Mouse (Mus musculus) frontal cortex, adult (tissue): ENCODE data around the gene Olfr1441.
A peak's percentile ranks its signal among the peaks of the same experiment; 100 is the strongest.

ENCODE experiments used
- ATAC-seq: cut with Nextera tagmentation; 2 replicates; pipeline ENCODE4 v1.9.2; 2017; ENCODE audit warnings: mild to moderate bottlenecking, moderate library complexity, mixed read lengths; ENCODE audit not compliant: low TSS enrichment

Gene Olfr1441

DNA sequence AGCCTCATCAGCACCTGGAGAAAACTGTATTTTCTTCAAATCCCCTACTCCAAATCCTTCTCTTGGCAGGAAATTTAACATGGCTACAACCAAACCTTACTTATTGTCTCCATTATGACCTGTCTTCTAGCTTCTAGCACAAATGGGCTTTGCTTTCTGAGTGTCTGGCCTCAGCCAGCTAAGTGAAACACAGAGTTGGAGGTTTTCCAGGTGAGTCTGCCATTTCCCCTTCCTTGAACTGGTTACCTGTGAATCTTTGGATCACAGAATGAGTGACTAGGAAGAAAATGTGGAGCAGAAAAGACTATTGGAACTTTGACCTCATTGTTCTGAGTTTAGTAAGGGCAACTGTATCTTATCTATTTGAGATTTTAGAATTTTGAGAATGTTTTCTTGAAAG, at the start of gene Olfr1441:
Olfr1441 (plus strand) TSS at position 73 of the 400 bp plus-strand sequence.
- ATAC-seq: no peak

DNA sequence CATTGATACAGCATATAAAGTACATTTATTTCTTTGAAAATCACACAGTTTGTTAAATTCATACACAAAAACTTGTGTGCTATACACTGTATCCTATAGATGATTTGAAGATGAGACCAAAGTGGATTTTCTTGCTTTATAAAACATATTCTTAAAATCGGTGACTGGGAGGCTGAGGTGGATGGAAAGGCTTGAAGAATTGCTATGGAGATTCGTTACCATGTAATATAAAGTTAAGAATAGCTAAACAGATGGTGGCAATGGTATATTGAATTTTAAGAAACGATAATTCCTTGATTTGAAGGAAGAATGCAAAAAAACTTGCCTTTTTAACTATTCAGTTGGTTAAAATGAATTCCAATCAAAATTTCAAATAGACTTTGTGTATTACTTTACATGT, 44.2 kb upstream of the Olfr1441 start:
- peak; percentile 74 for ATAC-seq

DNA sequence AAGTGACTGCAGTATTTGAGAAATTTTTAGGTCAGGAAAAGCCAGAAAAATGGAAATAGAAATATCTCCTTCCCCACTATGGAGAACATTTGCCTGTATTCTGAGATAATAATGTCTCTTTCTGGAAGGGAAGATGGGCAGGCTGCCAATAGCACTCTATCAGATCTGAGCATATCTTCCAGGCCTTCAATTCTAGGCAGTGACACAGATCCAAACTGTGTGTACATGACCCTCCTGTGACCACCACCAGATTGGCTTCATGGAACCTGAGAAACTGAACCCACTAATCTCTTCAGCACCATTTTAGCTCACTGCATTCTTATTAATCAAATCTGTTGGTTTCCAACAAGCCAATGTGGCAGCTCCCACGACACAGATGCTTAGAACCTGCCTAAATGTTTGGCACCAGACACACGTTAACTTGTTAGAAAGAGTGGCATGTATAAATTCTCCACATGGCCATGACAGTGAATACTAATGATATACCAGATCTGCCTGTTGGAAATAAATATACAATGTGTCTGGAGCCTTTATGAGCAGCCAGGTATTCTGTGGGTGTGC, 42.7 kb upstream of the Olfr1441 start:
- ATAC-seq: peak; percentile 88

DNA sequence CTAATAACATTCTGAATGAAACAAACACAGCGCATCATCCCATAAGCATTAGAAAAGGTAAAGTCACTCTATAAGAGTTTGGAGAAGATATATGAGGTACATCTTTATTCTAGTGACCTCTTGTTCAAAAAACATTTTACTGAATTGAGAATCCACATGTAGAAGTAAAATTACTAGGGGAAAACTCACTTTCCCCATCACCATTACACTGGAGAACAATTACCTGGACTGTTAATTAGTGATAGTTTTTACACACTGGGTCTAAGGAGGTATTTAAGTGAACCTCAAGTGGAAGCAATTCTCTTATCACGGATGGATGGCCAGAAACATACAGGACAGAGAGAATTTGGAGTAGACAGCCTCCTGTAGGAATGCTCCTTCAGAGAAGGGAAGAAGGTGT, 30.3 kb upstream of the Olfr1441 start, which contains the start of gene Olfr1440:
Olfr1440 (plus strand) TSS at position 301 of the 400 bp plus-strand sequence.
- no peak for ATAC-seq

DNA sequence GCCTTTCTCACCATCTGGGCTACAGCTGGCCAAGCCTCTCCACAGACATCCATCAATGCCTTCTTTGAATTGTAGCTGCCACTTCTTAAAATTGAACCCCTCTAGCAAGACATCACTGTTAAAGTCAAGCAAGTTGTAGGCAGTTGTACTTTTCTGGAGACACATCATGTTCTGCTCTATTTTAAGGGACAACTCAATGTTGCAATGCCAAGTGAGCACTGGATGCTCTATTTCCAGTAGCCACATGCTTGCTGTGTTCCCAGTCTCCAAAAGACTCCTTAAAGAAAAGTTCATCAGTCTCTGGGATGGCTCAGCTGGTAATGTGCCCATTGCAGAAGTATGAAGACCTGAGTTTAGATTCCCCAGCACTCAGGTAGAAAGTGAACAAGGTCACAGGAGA, 3.5 kb upstream of the Olfr1441 start:
- ATAC-seq: peak; percentile 95

DNA sequence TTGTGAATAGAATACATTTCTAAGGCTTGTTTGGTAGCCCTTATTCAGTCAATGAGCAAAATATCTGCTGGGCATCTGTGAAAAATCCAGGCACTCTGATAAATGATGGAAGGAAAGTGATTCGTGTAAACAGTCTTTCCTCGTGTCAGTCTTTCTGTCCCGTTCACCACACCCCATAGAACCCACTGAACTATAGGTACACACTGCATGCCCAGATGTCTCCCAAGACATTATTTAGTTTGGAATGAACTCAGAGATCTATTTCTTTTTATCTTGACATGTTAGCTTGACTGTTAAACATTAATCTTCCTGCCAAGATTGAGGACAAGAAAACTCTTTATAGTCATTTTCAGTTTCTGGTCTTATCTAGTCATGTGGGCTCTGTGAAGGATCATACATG, 1.1 kb downstream of the Olfr1441 start:
- ATAC-seq: no peak

DNA sequence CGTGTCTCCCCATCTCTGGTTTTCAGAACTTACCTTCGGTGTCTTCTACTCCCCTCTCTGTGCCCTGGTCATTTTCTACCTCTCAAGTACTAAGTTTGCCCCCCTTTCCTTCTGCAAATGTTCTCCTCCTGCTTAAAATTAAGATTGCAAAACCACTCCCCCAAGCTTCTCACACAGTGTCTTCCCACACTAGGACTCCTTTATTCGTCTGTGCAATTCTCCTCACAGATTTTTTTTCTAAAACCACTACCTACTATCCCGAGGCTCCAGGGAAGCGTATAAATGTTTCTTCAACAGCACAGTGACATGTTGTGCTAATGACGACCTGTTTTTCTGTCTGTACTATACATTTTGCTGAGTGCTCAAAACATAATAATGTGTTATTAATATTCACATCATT, 3.3 kb downstream of the Olfr1441 start:
- ATAC-seq: peak; percentile 95

DNA sequence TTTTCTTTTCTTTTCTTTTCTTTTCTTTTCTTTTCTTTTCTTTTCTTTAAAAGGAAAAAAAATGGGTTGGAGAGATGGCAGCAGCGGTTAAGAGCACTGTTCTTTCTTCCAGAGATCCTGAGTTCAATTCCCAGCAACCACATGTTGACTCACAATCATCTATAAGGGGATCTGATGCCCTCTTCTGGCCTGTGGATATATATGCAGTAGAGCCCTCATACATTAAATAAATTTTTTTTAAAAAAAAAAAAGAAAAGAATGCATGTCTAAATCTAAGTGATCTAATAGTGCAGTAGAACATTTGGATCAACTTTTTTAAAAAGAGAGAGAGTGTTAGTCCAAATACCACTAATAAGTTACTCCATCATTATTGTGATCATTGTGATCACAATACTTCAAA, 4.4 kb downstream of the Olfr1441 start:
- ATAC-seq: no peak

DNA sequence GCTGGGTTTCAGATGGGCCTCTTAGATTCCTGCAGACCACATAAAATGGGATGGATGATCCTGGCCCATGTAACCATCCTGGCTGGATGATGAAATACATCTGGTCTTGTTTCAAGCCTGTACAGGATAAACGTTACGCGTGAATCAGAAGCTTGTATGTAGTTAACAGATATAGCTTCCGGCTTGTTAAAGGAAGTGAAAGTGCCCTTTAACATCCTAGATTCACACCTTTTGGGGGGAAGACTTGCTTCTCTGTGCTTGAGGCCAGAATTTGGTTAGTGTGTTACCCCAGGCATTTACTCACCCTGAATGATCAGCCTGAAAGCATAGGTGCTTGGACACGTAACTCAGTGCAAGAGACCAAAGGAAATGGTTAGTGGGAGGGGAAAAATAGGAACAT, 9.9 kb downstream of the Olfr1441 start:
- no peak for ATAC-seq

DNA sequence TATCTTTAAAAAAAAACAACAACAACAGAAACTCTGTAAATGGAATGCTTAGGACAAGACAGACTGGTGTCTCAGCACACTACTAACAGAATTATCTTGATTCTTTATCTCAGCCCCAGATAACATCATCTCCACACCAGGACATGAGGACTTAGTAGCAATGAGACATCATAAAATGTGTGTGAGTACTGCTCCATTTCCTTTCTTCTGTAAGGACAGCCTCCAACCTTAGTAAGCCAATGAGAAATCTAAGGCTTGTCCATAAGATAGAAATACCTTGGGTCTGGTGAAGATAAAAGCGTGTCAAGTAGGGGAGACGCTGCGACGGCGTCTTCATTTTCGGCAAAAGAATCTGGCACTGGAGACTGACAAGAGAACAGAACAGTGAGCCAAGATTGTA, 10.4 kb downstream of the Olfr1441 start, which contains the start of gene Pfpl:
Pfpl (plus strand) TSS at position 301 of the 400 bp plus-strand sequence.
- ATAC-seq: no peak

DNA sequence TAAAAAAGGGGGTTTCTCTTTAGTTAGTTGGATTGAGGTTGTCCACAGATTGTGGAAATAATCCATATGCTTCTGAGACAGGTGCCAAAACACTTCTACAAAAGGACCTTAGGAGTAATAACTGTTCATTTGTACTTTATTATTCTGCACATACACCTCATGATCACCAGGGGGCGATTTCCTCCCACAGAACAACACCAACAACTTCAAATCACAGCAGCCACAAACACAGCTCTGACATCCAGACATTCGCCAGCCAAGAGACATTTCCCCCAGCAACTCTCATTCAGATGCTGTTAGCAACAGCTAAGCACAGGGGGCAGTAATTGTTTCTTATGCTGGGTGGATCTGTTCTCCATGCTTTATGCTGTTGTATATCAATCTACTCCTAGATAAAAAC, 15.8 kb downstream of the Olfr1441 start:
- 0 out of 2 replicates have a peak, but pooled peaks have one; percentile 41 for ATAC-seq

DNA sequence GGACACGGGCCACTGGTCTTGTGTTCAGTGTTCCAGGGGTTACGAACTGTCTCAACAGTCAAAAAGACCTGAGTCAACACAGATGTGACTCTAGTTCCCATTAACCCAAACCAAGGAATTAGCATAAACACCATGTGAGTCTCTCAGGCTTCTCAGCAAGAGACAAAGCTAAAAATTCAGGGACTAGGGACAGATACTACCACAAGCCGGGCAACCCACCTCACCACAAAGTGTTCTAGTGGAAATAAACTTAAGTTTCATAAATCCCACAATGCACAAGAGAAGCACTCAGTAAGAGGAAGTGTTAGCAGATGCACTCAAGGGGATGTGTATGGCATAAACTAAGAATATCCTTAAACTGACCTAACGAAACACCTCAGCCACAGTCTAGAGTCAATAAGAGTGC, 17.8 kb downstream of the Olfr1441 start:
- ATAC-seq: no peak; the same call in 1 of the 2 replicates

DNA sequence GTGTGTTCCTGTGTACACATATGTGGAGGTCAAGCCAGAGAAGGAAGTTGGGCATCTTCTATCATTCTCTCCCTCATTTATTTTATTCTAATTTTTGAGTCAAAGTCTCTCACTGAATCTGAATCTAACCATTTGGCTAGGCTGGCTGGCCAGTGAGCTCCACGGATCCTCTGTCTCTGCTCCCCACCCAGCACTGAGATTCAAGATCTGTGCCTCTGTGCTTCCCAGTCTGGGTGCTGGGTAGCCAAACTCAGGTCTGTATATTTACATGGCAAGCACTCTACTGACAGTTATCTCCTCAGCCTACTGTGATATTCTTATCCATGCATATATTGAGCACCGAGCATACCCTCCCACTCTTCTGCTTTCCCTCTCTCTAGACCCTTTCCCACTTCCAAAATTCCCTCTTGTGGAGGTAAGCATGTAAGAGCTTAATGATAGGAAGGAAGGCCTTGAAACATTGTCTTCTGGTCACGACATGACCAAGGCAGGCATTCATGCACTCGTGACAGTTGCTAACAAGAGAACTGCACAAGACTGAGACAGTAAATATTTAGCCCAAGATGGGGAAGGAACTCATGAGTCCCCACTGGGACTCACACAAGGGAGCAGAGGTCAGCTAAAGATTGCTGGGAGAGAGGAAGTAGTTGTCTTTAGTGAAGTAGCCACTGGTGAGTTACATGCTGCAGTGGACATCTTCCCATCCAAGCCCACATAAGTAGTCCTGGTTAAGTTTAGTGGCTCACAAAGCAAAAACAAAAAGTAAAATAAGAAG, 18.7 kb downstream of the Olfr1441 start:
- no peak for ATAC-seq

DNA sequence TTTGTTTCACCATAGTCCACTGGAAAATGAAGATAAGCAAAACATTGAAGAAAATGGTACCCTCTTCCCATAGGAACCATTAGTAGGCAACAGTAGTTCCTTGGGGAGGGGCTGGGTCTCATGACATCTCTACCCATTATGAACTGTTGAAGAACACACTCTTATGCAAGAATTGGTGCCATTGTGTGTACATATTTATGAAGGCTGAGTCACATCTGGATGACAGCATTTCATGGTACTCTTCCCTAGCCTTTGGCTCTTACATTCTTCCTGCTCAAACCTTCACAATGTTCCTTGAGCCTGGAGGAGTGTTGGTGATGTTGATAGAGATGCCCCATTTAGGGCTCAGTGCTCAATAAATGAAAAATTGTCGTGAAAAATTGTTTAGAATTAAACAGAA, 22.3 kb downstream of the Olfr1441 start:
- no peak for ATAC-seq

DNA sequence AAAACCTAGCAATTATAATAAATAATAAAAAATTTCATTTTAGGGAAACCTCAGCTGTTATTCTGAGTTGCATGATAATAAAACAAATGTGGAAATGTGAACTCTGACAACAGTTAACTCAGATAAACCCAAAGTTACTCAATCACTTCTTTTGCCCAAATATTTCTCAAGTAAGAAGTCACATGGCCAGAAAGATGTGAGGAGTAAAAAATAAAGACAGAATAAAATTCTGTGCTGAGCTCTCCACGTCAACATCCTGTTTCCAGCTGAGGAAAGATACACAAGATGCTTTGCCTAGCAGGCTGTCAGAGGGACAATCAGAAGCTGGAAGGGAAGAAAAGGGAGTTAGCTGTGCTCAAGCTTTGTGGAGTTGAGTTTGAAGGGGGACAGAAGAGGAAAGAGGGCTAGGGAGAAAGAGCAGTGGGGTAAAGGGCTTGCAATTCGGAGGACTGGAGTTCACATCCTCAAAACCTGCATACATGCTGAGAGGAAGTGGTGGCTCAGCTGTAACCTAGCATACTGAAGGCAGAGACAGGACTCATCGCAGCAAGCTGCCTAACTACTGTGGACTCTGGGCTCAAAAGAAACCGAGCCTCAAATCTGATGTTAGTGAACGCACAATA, 23.0 kb downstream of the Olfr1441 start:
- no peak for ATAC-seq

DNA sequence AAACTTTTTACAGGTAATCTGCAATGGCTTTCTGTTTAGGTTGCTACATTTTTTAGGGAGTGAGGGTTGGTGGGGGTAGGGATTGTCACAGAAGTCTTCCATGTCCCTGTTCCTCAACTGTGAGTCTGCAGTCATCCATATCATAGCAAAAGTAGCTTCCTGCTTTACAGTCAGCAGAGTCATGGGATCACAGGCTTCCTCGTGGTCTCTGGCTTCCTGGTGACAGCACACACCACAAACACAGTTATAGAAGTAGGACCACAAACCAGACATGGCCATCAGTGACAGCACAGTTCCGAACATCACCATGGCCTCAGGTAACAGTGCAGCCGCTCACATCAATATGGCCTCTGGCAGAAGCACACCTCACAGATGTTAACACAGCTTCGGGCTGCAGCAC, 25.3 kb downstream of the Olfr1441 start:
- ATAC-seq: no peak

DNA sequence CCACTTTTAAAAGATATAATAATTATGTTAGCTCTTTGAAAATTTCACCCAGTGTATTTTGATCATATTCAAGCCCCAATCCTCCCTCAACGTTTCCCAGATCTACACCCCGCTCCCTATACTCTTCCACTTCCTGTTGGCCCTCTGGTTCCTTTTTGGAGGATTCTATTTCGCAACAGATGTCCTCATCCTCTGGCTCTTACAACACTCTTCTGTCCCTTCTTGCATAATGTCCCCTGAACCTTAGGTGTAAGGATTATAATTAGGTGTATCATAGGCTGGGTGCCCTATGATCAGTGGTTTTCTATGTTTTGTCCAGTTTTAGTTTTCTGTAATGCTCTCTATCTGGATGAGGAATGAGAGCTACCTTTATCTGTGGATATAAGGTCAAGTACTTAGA, 27.8 kb downstream of the Olfr1441 start:
- no peak for ATAC-seq

DNA sequence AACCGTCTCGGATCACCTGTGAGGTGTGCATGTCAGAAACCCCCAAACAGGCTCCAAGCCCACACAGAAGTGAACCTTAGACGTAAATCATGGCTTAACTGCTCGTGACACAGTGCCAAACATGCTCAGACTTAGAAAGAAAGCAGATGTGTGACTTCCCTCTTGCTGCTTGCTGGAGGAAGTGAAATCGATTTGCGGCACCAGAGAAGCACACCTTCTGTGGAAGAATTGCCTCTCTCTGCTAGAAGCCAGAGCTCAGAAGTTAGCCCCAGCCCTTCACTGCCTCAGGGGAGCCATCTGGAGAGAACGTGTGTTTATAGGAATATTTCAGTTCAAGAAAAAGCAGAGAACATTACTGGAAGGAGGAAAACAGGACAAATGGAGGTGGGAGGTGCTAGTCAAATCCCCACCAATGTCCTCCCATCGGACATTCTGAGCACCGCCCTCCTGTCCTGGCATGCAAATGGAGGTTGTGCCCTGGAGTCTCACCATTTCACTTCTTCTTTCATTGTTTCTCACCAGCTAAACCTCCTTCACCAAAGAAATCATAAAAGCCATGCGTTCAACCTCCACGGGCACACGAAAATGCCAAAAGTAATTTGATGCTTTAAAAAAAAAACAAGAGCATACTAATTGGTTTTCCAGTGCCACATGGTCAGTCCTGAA, 40.3 kb downstream of the Olfr1441 start:
- ATAC-seq: peak; percentile 84

DNA sequence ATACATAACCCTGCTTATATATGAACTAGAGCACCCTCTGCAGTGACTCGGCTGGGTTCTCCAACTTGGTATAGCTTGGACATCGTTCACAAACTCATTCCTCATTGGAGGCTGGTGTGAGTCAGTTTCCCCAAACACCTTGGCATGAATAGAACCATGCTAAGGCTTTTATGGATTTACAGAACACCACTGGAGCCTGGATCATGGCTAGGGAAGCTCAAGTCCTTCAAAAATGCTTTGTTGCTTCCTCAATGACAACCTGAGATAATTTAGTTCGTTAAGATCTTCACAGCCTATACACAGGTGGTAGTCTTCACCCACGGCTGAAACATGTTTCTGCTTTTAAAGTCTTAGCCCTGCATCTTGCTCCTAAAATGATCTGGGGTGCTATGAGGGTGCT, 42.3 kb downstream of the Olfr1441 start:
- ATAC-seq: no peak; the same call in 1 of the 2 replicates

DNA sequence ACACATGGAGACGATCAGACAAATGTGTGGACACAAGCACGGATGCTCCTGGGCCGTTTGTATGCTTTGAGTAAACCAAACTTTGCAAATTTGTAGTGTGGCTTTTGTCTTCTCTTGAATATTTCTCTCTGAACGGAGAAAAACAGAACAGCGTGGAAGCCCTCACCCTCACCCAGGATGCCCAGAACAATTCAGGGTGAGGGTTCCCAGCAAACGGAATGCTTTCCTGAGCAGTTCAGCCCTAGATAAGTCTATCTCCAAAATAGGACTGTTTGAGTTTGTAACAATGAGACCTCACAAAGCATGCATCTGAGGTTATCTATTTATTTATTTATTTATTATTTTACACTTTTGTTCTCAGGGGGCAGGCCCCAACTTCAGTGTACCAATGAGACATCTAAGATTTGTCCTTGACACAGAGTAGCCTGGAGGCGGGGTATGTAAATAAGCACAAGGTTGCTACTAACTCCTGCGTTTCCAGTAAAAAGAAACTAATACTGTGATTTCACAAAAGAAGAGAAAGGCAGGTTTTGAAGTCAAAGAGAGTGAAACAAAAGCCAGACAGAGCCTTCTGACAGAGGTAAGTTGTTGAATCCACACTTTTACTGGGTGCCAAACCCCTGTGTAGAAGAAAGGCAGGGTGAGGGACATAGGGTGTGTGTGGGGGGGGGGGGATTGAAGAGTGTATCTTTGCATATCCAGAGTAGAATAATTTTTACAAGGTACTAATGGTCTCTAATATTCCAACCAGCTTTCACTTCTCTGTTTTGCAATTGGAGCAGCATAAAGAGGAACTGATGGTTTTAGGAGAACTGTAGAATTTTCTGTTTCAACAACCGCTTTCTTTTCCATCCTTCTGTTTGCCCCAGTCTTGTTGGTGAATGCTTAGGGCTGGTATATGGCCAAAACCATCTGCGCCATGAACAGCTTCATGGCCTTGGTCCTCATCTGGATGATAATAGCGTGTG, 43.3 kb downstream of the Olfr1441 start, which contains the start of gene Mpeg1:
Mpeg1 (plus strand) TSS at position 498 of the 968 bp plus-strand sequence.
- no peak for ATAC-seq
